Mouse (Mus musculus) cerebellum, adult 2 months (tissue): ENCODE measurements around the gene Rab40b.

Source experiments
- CTCF ChIP-seq: fragments of 200-500 bp; IDR thresholded peaks from 2 replicates; pipeline ENCODE4 v1.5.1; 2011; ENCODE audit warnings: low read depth, mild to moderate bottlenecking, control low read depth, low read length, moderate library complexity, borderline replicate concordance; ENCODE audit not compliant: insufficient read depth
- POLR2A ChIP-seq: fragments of 200-500 bp; IDR thresholded peaks from 2 replicates; pipeline ENCODE4 v1.6.1; 2011; ENCODE audit warnings: low read length, control low read depth, borderline replicate concordance; ENCODE audit not compliant: insufficient read depth

- TF ChIP-seq POLR2A (no peak), CTCF (no peak)
Measured at GRCm38 (mm10) chr11:121331641-121332040, 56.4 kb downstream of the Rab40b start.
